Mouse (Mus musculus) intestine, embryonic 14.5 days (tissue): ENCODE measurements around the gene Ctbs. TPM values are rescaled to one million over a fixed set of nuclear protein-coding genes. Genes with fewer than 3 reads are reported as not detected.

Source experiments
- ATAC-seq: fragments of 200-750 bp; cut with Nextera tagmentation; replicated peaks from 2 replicates; pipeline ENCODE4 v1.8.0; 2017; ENCODE audit warnings: low read depth, moderate number of reproducible peaks, moderate TSS enrichment, moderate library complexity; ENCODE audit not compliant: low FRiP score, low TSS enrichment
- DNase-seq: peaks from one replicate; pipeline ENCODE4 v3.0.0-alpha.2; 2018; ENCODE audit warnings: low spot score
- H3K27ac ChIP-seq: fragments of 300-500 bp; sonication (generic); 2 replicates; pipeline ENCODE4 v1.5.1; 2014; ENCODE audit warnings: low read depth, mild to moderate bottlenecking, control low read depth
- H3K27me3 ChIP-seq: fragments of 300-500 bp; sonication (generic); replicated peaks from 2 replicates; pipeline ENCODE4 v1.6.1; 2014; ENCODE audit warnings: low read length, control low read depth; ENCODE audit not compliant: control insufficient read depth, insufficient read depth
- H3K36me3 ChIP-seq: fragments of 300-500 bp; sonication (generic); 2 replicates; pipeline ENCODE4 v1.6.1; 2014; ENCODE audit warnings: low read length, control low read depth; ENCODE audit not compliant: control insufficient read depth, insufficient read depth
- H3K4me1 ChIP-seq: fragments of 300-500 bp; sonication (generic); replicated peaks from 2 replicates; pipeline ENCODE4 v1.6.1; 2014; ENCODE audit warnings: low read length, control low read depth, mixed read lengths; ENCODE audit not compliant: control insufficient read depth, insufficient read depth
- H3K4me2 ChIP-seq: fragments of 300-500 bp; sonication (generic); 2 replicates; pipeline ENCODE4 v1.6.1; 2014; ENCODE audit warnings: low read length
- H3K4me3 ChIP-seq: fragments of 300-500 bp; sonication (generic); 2 replicates; pipeline ENCODE4 v1.5.1; 2014; ENCODE audit warnings: low read depth, low read length, control low read depth, mixed read lengths
- H3K9ac ChIP-seq: fragments of 300-500 bp; sonication (generic); 2 replicates; pipeline ENCODE4 v1.6.1; 2014; ENCODE audit warnings: mild to moderate bottlenecking, low read length
- H3K9me3 ChIP-seq: fragments of 300-500 bp; sonication (generic); 2 replicates; pipeline ENCODE4 v1.6.1; 2016; ENCODE audit warnings: low read length, control low read depth; ENCODE audit not compliant: control insufficient read depth
- WGBS: fragments of 180-500 bp; shearing (Covaris S2); extraction: QIAGEN DNeasy Blood & Tissue Kit; methylation state at CpG from one replicate; pipeline ENCODE4 v1.1.7; 2014; 5-methylcytosine and 5-hydroxymethylcytosine counted together
- polyA plus RNA-seq: library from polyadenylated mRNA; unstranded; fragments of >200 nt; fragmentation: Nextera tagmentation; extraction: Ambion mirVana; gene quantifications from 2 replicates; pipeline ENCODE4 v1.2.1, GENCODE M21; 2014

Gene Ctbs
- polyA plus RNA-seq, 1 experiment from 2014 or later: 12.1 TPM

DNA sequence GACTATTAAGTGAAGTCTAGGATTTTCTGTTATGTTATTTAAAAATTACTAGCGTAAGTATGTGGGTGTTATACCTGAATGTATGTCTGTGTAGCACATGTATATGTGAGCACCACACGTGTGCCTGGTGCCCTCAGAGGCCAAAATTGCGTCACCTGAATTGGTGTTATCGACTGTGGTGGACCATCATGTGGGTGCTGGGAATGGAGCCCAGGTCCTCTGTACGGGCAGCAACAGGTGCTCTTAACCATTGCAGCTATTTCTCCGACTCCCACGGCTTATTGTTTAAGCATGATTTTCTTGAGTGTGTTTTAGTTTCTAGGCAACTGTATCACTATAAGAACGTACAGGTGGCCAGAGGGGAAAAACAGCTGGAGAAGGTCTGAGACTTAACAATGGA lies 13.5 kb upstream of the Ctbs start:
- Histone ChIP-seq H3K9ac (no peak overlapping the region), H3K9me3 (no peaks in the 10 kb centered on the region), H3K4me3 (no peak overlapping the region), H3K36me3 (peaks cover 53% of the 10 kb centered on the region), H3K27me3 (no peaks in the 10 kb centered on the region), H3K4me2 (no peak overlapping the region), H3K4me1 (no peaks in the 10 kb centered on the region), H3K27ac (no peak overlapping the region)
- WGBS: 94% methylated on average over 8 of the region's 8 CpGs
- ATAC-seq (no peak), DNase-seq (peak; percentile 13)

- WGBS: 89% methylated on average over 12 of the region's 12 CpGs
- Histone ChIP-seq H3K27ac (no peak overlapping the region), H3K9ac (no peak overlapping the region), H3K4me3 (no peak overlapping the region), H3K36me3 (peaks cover 41% of the 10 kb centered on the region), H3K4me1 (no peaks in the 10 kb centered on the region), H3K27me3 (no peaks in the 10 kb centered on the region), H3K9me3 (no peaks in the 10 kb centered on the region), H3K4me2 (no peak overlapping the region)
- DNase-seq (peak; percentile 18), ATAC-seq (no peak)
Observed at GRCm38 (mm10) chr3:146440011-146440410, 9.6 kb upstream of the Ctbs start.

DNA sequence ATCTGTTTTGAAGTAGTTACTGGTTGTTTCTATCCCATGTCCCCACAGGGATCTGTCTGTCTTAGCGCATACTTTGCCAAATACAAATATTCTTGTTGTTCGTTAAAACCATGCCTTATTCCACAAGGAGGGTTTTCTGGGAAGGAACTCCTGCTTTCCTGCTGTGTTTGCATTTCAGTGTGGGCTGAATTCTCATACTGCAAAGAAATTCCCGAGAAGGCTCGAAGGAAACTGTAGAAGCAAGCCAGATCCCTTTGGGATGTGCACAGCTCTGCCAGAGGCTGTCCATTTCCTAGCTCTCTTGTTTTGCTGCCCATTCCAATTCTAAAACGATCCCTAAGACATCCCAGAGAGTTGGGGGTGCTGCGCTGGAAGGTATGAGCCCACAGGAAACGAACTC lies 9.2 kb upstream of the Ctbs start:
- no peak overlapping the region for H3K9ac ChIP-seq
- no peak overlapping the region for H3K27ac ChIP-seq
- ATAC-seq: no peak
- peak; percentile 43 for DNase-seq
- no peaks in the 10 kb centered on the region for H3K4me1 ChIP-seq
- H3K27me3 ChIP-seq: no peaks in the 10 kb centered on the region
- H3K4me3 ChIP-seq: no peak overlapping the region
- peaks cover 41% of the 10 kb centered on the region for H3K36me3 ChIP-seq
- WGBS: 91% methylated on average over 7 of the region's 7 CpGs
- no peaks in the 10 kb centered on the region for H3K9me3 ChIP-seq
- no peak overlapping the region for H3K4me2 ChIP-seq

DNA sequence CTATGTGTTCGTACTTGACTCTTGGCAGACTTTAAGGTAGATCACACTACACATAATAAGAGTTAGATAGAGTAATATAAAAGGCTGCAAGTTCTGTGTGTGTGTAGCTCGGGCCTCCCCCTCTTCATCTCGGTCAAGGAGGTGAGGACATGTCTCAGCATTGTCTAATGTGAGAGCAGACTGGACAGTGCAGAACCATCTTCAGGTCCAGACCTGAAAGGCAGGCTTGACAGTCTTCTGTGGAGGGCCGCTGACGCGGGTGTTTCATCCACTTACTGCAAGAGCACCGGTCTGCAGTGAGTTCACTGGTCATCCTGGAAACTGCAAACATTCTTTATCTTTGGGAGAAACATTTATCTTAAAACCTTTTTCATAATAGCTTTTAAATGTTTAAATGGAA lies 7.1 kb upstream of the Ctbs start:
- no peak overlapping the region for H3K9ac ChIP-seq
- DNase-seq (peak; percentile 32), ATAC-seq (no peak)
- 93% methylated on average over 7 of the region's 7 CpGs for WGBS
- no peak overlapping the region for H3K4me2 ChIP-seq
- H3K36me3 ChIP-seq: peaks cover 23% of the 10 kb centered on the region
- H3K27ac ChIP-seq: no peak overlapping the region
- H3K27me3 ChIP-seq: no peaks in the 10 kb centered on the region
- no peaks in the 10 kb centered on the region for H3K4me1 ChIP-seq
- H3K4me3 ChIP-seq: no peak overlapping the region
- H3K9me3 ChIP-seq: no peaks in the 10 kb centered on the region

- Histone ChIP-seq H3K36me3 (peaks cover 20% of the 10 kb centered on the region), H3K4me3 (no peak overlapping the region), H3K27ac (no peak overlapping the region), H3K9ac (no peak overlapping the region), H3K27me3 (no peaks in the 10 kb centered on the region), H3K4me1 (no peaks in the 10 kb centered on the region), H3K4me2 (no peak overlapping the region), H3K9me3 (no peaks in the 10 kb centered on the region)
- 89% methylated on average over 8 of the region's 8 CpGs for WGBS
- no peak for ATAC-seq
- peak; percentile 24 for DNase-seq
Observed at GRCm38 (mm10) chr3:146442936-146443335, 6.7 kb upstream of the Ctbs start.

- WGBS: 92% methylated on average over 7 of the region's 7 CpGs
Observed at GRCm38 (mm10) chr3:146443380-146443779, 6.2 kb upstream of the Ctbs start.

DNA sequence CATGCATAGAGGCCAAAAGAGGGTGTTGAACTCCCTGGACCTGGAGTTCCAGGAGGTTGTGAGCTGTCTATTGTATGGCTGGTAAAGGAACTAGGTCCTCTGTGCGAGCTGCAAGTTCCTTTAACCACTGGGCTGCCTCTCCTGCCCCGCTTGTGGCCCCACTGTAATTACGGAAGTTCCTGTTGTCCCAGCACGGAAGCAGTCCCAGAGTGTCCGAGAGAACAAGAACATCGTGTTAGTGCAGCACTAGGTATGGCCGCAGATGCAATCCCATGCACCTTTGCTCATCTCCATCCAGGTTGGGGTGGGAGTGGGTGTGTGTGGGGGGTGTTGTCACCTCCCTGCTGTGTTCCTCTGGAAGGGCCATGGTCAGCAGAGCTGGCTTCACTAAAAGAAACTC lies 4.7 kb upstream of the Ctbs start:
- H3K27ac ChIP-seq: no peak overlapping the region
- no peaks in the 10 kb centered on the region for H3K9me3 ChIP-seq
- no peak overlapping the region for H3K4me2 ChIP-seq
- H3K4me3 ChIP-seq: no peak overlapping the region
- DNase-seq (peak; percentile 38), ATAC-seq (no peak)
- no peak overlapping the region for H3K9ac ChIP-seq
- no peaks in the 10 kb centered on the region for H3K27me3 ChIP-seq
- H3K4me1 ChIP-seq: no peaks in the 10 kb centered on the region
- WGBS: 87% methylated on average over 7 of the region's 7 CpGs
- peaks cover 10% of the 10 kb centered on the region for H3K36me3 ChIP-seq

More at GRCm38 (mm10) chr3:146443380-146443779, 6.2 kb upstream of the Ctbs start:
- H3K4me2 ChIP-seq: no peak overlapping the region
- no peaks in the 10 kb centered on the region for H3K27me3 ChIP-seq
- H3K9ac ChIP-seq: no peak overlapping the region
- peak; percentile 13 for DNase-seq
- no peak overlapping the region for H3K4me3 ChIP-seq
- no peaks in the 10 kb centered on the region for H3K4me1 ChIP-seq
- H3K27ac ChIP-seq: no peak overlapping the region
- H3K9me3 ChIP-seq: no peaks in the 10 kb centered on the region
- ATAC-seq: no peak
- H3K36me3 ChIP-seq: peaks cover 15% of the 10 kb centered on the region

DNA sequence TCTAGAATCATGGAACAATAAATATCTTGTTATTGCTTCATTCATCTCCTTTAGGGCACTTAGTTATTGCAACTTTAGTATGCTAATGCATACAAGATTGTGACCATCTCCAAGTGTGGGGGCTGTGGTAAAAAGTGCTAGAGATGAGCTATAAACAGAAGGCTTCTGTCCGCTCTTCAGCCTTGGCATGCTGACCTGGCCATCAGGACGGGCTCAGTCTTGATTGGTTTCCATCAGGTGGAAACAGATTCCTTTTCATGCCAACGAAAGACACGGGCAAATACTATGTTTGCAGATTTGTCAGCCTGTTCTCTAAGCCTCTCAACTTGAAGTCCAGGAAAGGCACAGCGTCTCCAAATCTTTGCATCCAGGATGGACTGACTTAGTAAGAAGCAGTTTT lies 2.4 kb upstream of the Ctbs start:
- H3K27ac ChIP-seq: no peak overlapping the region
- DNase-seq: peak; percentile 16
- 0 out of 2 replicates have a peak, but pooled peaks cover 3% of the 10 kb centered on the region for H3K4me1 ChIP-seq
- ATAC-seq: no peak
- no peak overlapping the region for H3K4me3 ChIP-seq
- H3K36me3 ChIP-seq: peaks cover 7% of the 10 kb centered on the region
- H3K9ac ChIP-seq: no peak overlapping the region
- H3K9me3 ChIP-seq: no peaks in the 10 kb centered on the region
- no peaks in the 10 kb centered on the region for H3K27me3 ChIP-seq
- 85% methylated on average over 5 of the region's 5 CpGs for WGBS
- H3K4me2 ChIP-seq: no peak overlapping the region

- Histone ChIP-seq H3K36me3 (peaks cover 3% of the 10 kb centered on the region; the same call in 1 of the 2 replicates), H3K27ac (no peak overlapping the region), H3K4me2 (no peak overlapping the region), H3K4me1 (0 out of 2 replicates have a peak, but pooled peaks cover 3% of the 10 kb centered on the region), H3K4me3 (no peak overlapping the region), H3K9me3 (no peaks in the 10 kb centered on the region), H3K27me3 (no peaks in the 10 kb centered on the region), H3K9ac (no peak overlapping the region)
- no peak for DNase-seq
- ATAC-seq: no peak
- 82% methylated on average over 3 of the region's 3 CpGs for WGBS
Observed at GRCm38 (mm10) chr3:146447598-146447997, 2.0 kb upstream of the Ctbs start.
